Comparison of ENCODE assay signal across 8 mouse cellular contexts in the genomic region with DNA sequence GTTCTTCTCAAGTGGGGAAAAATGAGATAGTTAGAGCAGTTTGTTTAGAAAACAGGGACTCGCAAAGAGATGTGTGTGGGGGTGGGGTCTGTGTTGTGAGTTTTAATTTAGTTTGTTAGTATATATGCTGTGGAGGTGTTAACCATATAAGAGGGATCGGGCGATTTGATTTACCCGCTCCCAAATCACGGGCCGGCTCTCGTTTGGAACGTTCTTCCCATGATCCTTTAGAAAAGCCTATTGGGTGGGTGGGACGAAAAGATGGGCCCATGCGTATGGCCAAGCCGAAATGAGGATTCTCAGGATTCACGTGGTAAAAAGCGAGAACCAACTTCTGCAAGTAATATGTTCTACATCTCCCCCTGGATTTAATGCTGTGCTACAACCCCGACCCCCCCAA. TPM values are rescaled to one million over a fixed set of nuclear protein-coding genes. Genes with fewer than 3 reads are reported as not detected.
DNase-seq lines count a peak whose midpoint lies in the region; ATAC-seq and TF ChIP-seq lines count a peak whose summit lies in the region.

No protein-coding gene starts in this region.

- WGBS in lung, embryonic 14.5 days = 0% methylated on average over 14 of the region's 14 CpGs
- under 1% methylated on average over 14 of the region's 14 CpGs for WGBS in forebrain, embryonic 10.5 days
- WGBS in midbrain, embryonic 13.5 days = under 1% methylated on average over 14 of the region's 14 CpGs

- H3K4me3 ChIP-seq in lung, embryonic 14.5 days (ENCODE audit: low read depth, low read length) = peak overlapping the region; percentile 78
- peak overlapping the region; percentile 93 for H3K4me3 ChIP-seq in forebrain, embryonic 10.5 days
- peak overlapping the region; percentile 80 for H3K4me3 ChIP-seq in midbrain, embryonic 13.5 days (replicated peaks)

- no peaks in the 10 kb centered on the region for H3K27me3 ChIP-seq in lung, embryonic 14.5 days (ENCODE audit: insufficient read depth, low read length)
- no peaks in the 10 kb centered on the region for H3K27me3 ChIP-seq in forebrain, embryonic 10.5 days (ENCODE audit: poor library complexity, severe bottlenecking)
- no peaks in the 10 kb centered on the region for H3K27me3 ChIP-seq in midbrain, embryonic 13.5 days

- H3K36me3 ChIP-seq in lung, embryonic 14.5 days (ENCODE audit: insufficient read depth) = peaks cover 32% of the 10 kb centered on the region
- H3K36me3 ChIP-seq in forebrain, embryonic 10.5 days (replicated peaks) = peaks cover 34% of the 10 kb centered on the region
- H3K36me3 ChIP-seq in midbrain, embryonic 13.5 days = peaks cover 10% of the 10 kb centered on the region

- TF ChIP-seq CTCF in lung, embryonic 14.5 days (IDR thresholded peaks at IDR 0.05; ENCODE audit: low read depth) = no peak

- H3K9me3 ChIP-seq in lung, embryonic 14.5 days (ENCODE audit: low read depth, low read length) = no peaks in the 10 kb centered on the region
- H3K9me3 ChIP-seq in forebrain, embryonic 10.5 days = no peaks in the 10 kb centered on the region
- H3K9me3 ChIP-seq in midbrain, embryonic 13.5 days = no peaks in the 10 kb centered on the region

- peaks cover 5% of the 10 kb centered on the region for H3K4me1 ChIP-seq in lung, embryonic 14.5 days (ENCODE audit: insufficient read depth)
- peaks cover 25% of the 10 kb centered on the region for H3K4me1 ChIP-seq in forebrain, embryonic 10.5 days
- peaks cover 22% of the 10 kb centered on the region for H3K4me1 ChIP-seq in midbrain, embryonic 13.5 days (replicated peaks)

- H3K4me2 ChIP-seq in lung, embryonic 14.5 days = peak overlapping the region; percentile 77
- peak overlapping the region; percentile 69 for H3K4me2 ChIP-seq in midbrain, embryonic 13.5 days (replicated peaks)

- peak; percentile 47 for DNase-seq in adrenal gland, postnatal 10 days
- no peak for DNase-seq in adrenal gland, adult 2 months
- DNase-seq in lung, embryonic 14.5 days = peak; percentile 83
- DNase-seq in lung, postnatal 25 days (ENCODE audit: low spot score) = no peak
- peak; percentile 63 for DNase-seq in forebrain, embryonic 10.5 days (ENCODE audit: extremely low spot score, low spot score)
- peak; percentile 27 to 47 for DNase-seq in kidney, postnatal 25 days
- no peak for DNase-seq in thymus, adult 18-20 months

- H3K27ac ChIP-seq in lung, embryonic 14.5 days (ENCODE audit: low read depth) = peak overlapping the region; percentile 96
- peak overlapping the region; percentile 99 for H3K27ac ChIP-seq in forebrain, embryonic 10.5 days
- H3K27ac ChIP-seq in midbrain, embryonic 13.5 days = peak overlapping the region; percentile 91

- peak overlapping the region; percentile 87 for H3K9ac ChIP-seq in lung, embryonic 14.5 days
- peak overlapping the region; percentile 83 for H3K9ac ChIP-seq in midbrain, embryonic 13.5 days (replicated peaks)

- ATAC-seq in lung, embryonic 14.5 days (ENCODE audit: insufficient read depth) = peak; percentile 26
- peak; percentile 38 for ATAC-seq in midbrain, embryonic 13.5 days

RNA-seq across cellular contexts. Expression of a gene that starts 0.7 kb away (rescaled TPM):
- total RNA-seq in adrenal gland, postnatal 10 days (2021) = 1 to 10 TPM; 9.1 to 9.3 TPM
- total RNA-seq in adrenal gland, adult 2 months (2021) = 10 to 100 TPM in 1 of 2 experiments, 1 to 10 TPM in 1; 9.9 to 12.1 TPM
- 5.1 and 5.2 TPM in 2 replicates for polyA plus RNA-seq in adrenal gland, adult 2 months (2012; rRNA removed)
- polyA plus RNA-seq in lung, embryonic 14.5 days (2014; fragmentation: Nextera tagmentation; extraction: Ambion mirVana) = 14.4 and 14.6 TPM in 2 replicates
- polyA plus RNA-seq in forebrain, embryonic 10.5 days (2016; fragmentation: Nextera tagmentation; extraction: Ambion mirVana) = 15.4 and 17.1 TPM in 2 replicates
- 5.6 and 6.0 TPM in 2 replicates for polyA plus RNA-seq in midbrain, embryonic 13.5 days (2015; fragmentation: Nextera tagmentation; extraction: Ambion mirVana)

RNA-seq across cellular contexts. Expression of a gene that starts 21.3 kb away (rescaled TPM):
- 10 to 100 TPM; 16.7 to 21.6 TPM for total RNA-seq in adrenal gland, postnatal 10 days (2021)
- 10 to 100 TPM; 14.9 to 17.8 TPM for total RNA-seq in adrenal gland, adult 2 months (2021)
- polyA plus RNA-seq in adrenal gland, adult 2 months (2012; rRNA removed) = 13.5 and 14.1 TPM in 2 replicates
- 30.1 and 31.8 TPM in 2 replicates for polyA plus RNA-seq in lung, embryonic 14.5 days (2014; fragmentation: Nextera tagmentation; extraction: Ambion mirVana)
- 31.9 and 32.4 TPM in 2 replicates for polyA plus RNA-seq in forebrain, embryonic 10.5 days (2016; fragmentation: Nextera tagmentation; extraction: Ambion mirVana)
- 38.7 and 45.2 TPM in 2 replicates for polyA plus RNA-seq in midbrain, embryonic 13.5 days (2015; fragmentation: Nextera tagmentation; extraction: Ambion mirVana)

RNA-seq across cellular contexts. Expression of a gene that starts 40.7 kb away (rescaled TPM):
- under 1 TPM; 0.67 to 0.84 TPM for total RNA-seq in adrenal gland, postnatal 10 days (2021)
- total RNA-seq in adrenal gland, adult 2 months (2021) = under 1 TPM; 0.14 to 0.38 TPM
- polyA plus RNA-seq in adrenal gland, adult 2 months (2012; rRNA removed) = 0.15 and 0.19 TPM in 2 replicates
- 1.0 and 1.3 TPM in 2 replicates for polyA plus RNA-seq in lung, embryonic 14.5 days (2014; fragmentation: Nextera tagmentation; extraction: Ambion mirVana)
- 0.27 and 0.47 TPM in 2 replicates for polyA plus RNA-seq in forebrain, embryonic 10.5 days (2016; fragmentation: Nextera tagmentation; extraction: Ambion mirVana)
- polyA plus RNA-seq in midbrain, embryonic 13.5 days (2015; fragmentation: Nextera tagmentation; extraction: Ambion mirVana) = 0.55 and 0.96 TPM in 2 replicates

Comparison
In these comparisons a context has a peak if more than half of its experiments do, and no peak if none do; other contexts are left out.
1. DNase-seq: peak in adrenal gland, postnatal 10 days (single experiment), lung, embryonic 14.5 days (single experiment), forebrain, embryonic 10.5 days (single experiment) and kidney, postnatal 25 days (2 of 2); none in adrenal gland, adult 2 months (single experiment), lung, postnatal 25 days (single experiment) and thymus, adult 18-20 months (0 of 2).
2. Peak in every context shown above with its lines, with median percentiles within 50 percentile points of each other: H3K27ac ChIP-seq and H3K4me3 ChIP-seq.